Mouse (Mus musculus): Measurements from ENCODE around the gene Sptlc3. TPM values are rescaled to one million over a fixed set of nuclear protein-coding genes. Genes with fewer than 3 reads are reported as not detected.

Gene Sptlc3
- not detected for total RNA-seq (2021)
- polyA plus RNA-seq (2012; rRNA removed) = 0.06 TPM in 1 of 2 replicates, not detected in the other
- long read RNA-seq = 0 reads

GRCm38 (mm10) chr2:139493836-139494235 lies at the start of gene Sptlc3:
TSS of gene Sptlc3 (plus strand) at chr2:139493913.
- no peak for DNase-seq
- intact Hi-C loops (cut with DNase I) = no loop called here
- H3K79me2 ChIP-seq (replicated peaks; ENCODE audit: control insufficient read depth, insufficient read depth, low read length) = no peaks in the 10 kb centered on the region
- no peaks in the 10 kb centered on the region for H3K4me1 ChIP-seq (ENCODE audit: control insufficient read depth, insufficient read depth, low read length)
- H3K9ac ChIP-seq (ENCODE audit: low read depth, low read length) = no peak within 1 kb of the TSS
- no peaks in the 10 kb centered on the region for H3K36me3 ChIP-seq (ENCODE audit: control insufficient read depth, insufficient read depth, low read length)
- TF ChIP-seq CTCF (IDR thresholded peaks at IDR 0.05) (no peak), POLR2A (IDR thresholded peaks at IDR 0.05; ENCODE audit: insufficient read depth, low read depth, low read length) (no peak), EP300 (IDR thresholded peaks at IDR 0.05; ENCODE audit: insufficient read depth, low read depth, low read length) (no peak)
- WGBS = 55% methylated on average over 5 of the region's 5 CpGs
- no peaks in the 10 kb centered on the region for H3K27me3 ChIP-seq (ENCODE audit: control insufficient read depth, insufficient read depth, low read length)
- no peak within 1 kb of the TSS for H3K27ac ChIP-seq
- H3K4me3 ChIP-seq = no peak within 1 kb of the TSS

DNA sequence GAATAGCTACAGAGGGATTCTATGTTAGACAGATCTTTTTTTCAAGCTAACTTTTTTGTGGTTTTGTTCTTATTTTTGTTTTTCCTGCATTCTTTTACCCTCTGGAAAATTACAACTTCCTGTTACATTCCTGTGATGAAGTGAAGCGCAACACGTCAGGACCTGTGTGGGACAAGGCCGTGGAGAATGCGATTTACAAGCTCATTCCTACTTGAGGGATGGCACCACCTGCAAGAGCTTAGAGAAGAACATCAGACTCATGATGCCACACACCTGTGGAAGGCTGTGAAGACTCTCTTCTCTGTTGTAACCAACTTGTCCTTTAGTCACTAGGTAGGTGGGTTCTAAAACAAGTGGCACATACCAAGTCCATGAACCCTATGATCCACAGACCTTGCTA lies 26.0 kb upstream of the Sptlc3 start:
- DNase-seq = no peak
- WGBS = 69% methylated on average over 4 of the region's 4 CpGs
- no peaks in the 10 kb centered on the region for H3K36me3 ChIP-seq (ENCODE audit: control insufficient read depth, insufficient read depth, low read length)
- H3K9ac ChIP-seq (ENCODE audit: low read depth, low read length) = no peak overlapping the region
- intact Hi-C loops (cut with DNase I) = no loop called here
- TF ChIP-seq POLR2A (IDR thresholded peaks at IDR 0.05; ENCODE audit: insufficient read depth, low read depth, low read length) = no peak
- TF ChIP-seq EP300 (IDR thresholded peaks at IDR 0.05; ENCODE audit: insufficient read depth, low read depth, low read length) = no peak
- no peak for TF ChIP-seq CTCF (IDR thresholded peaks at IDR 0.05)
- no peak overlapping the region for H3K27ac ChIP-seq
- H3K4me3 ChIP-seq = no peak overlapping the region
- H3K79me2 ChIP-seq (replicated peaks; ENCODE audit: control insufficient read depth, insufficient read depth, low read length) = no peaks in the 10 kb centered on the region
- no peaks in the 10 kb centered on the region for H3K27me3 ChIP-seq (ENCODE audit: control insufficient read depth, insufficient read depth, low read length)
- H3K4me1 ChIP-seq (ENCODE audit: control insufficient read depth, insufficient read depth, low read length) = no peaks in the 10 kb centered on the region

- no peak overlapping the region for H3K4me3 ChIP-seq
- no peaks in the 10 kb centered on the region for H3K36me3 ChIP-seq (ENCODE audit: control insufficient read depth, insufficient read depth, low read length)
- TF ChIP-seq POLR2A (IDR thresholded peaks at IDR 0.05; ENCODE audit: insufficient read depth, low read depth, low read length) = no peak
- TF ChIP-seq CTCF (IDR thresholded peaks at IDR 0.05) = no peak
- TF ChIP-seq EP300 (IDR thresholded peaks at IDR 0.05; ENCODE audit: insufficient read depth, low read depth, low read length) = no peak
- H3K79me2 ChIP-seq (replicated peaks; ENCODE audit: control insufficient read depth, insufficient read depth, low read length) = no peaks in the 10 kb centered on the region
- no peaks in the 10 kb centered on the region for H3K4me1 ChIP-seq (ENCODE audit: control insufficient read depth, insufficient read depth, low read length)
- no peaks in the 10 kb centered on the region for H3K27me3 ChIP-seq (ENCODE audit: control insufficient read depth, insufficient read depth, low read length)
- WGBS = 37% methylated on average over 5 of the region's 5 CpGs
- no peak for DNase-seq
- intact Hi-C loops (cut with DNase I) = no loop called here
- H3K9ac ChIP-seq (ENCODE audit: low read depth, low read length) = no peak overlapping the region
- H3K27ac ChIP-seq = no peak overlapping the region
Measured at GRCm38 (mm10) chr2:139488708-139489107, 5.0 kb upstream of the Sptlc3 start.

- no peak overlapping the region for H3K27ac ChIP-seq
- TF ChIP-seq POLR2A (IDR thresholded peaks at IDR 0.05; ENCODE audit: insufficient read depth, low read depth, low read length) = no peak
- TF ChIP-seq CTCF (IDR thresholded peaks at IDR 0.05) = no peak
- TF ChIP-seq EP300 (IDR thresholded peaks at IDR 0.05; ENCODE audit: insufficient read depth, low read depth, low read length) = no peak
- intact Hi-C loops (cut with DNase I) = no loop called here
- H3K36me3 ChIP-seq (ENCODE audit: control insufficient read depth, insufficient read depth, low read length) = no peaks in the 10 kb centered on the region
- H3K4me1 ChIP-seq (ENCODE audit: control insufficient read depth, insufficient read depth, low read length) = no peaks in the 10 kb centered on the region
- H3K79me2 ChIP-seq (replicated peaks; ENCODE audit: control insufficient read depth, insufficient read depth, low read length) = no peaks in the 10 kb centered on the region
- no peak overlapping the region for H3K4me3 ChIP-seq
- no peak overlapping the region for H3K9ac ChIP-seq (ENCODE audit: low read depth, low read length)
- no peak for DNase-seq
- WGBS = 23% methylated on average over 5 of the region's 5 CpGs
- no peaks in the 10 kb centered on the region for H3K27me3 ChIP-seq (ENCODE audit: control insufficient read depth, insufficient read depth, low read length)
Measured at GRCm38 (mm10) chr2:139494629-139495028, 916 bp downstream of the Sptlc3 start.

DNA sequence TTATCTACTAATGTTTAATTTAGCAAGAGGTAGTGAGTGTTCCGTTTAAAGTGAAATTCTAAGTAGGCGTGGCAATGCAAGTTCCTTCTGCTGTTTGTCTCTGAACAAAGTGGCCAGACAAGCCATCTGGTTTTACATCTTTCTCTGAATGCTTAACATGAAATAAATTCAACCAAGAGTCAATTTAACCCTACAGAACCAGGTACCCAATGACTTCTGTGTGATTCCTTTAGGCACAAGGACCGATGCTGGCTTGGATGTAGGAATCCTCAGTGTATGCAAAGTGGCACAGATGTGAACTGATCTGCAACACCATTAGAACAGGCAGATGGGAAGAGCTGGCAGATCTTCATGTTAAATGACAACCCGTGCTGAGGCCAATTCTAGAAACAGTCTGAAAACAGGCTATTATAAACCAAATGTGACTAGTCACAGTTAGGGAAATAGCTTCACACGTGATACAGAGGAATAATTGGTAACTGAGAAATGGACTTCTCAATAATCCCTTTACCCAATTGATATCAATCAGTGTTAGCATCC lies 68.3 kb downstream of the Sptlc3 start:
- H3K4me3 ChIP-seq = no peak overlapping the region
- H3K9ac ChIP-seq (ENCODE audit: low read depth, low read length) = no peak overlapping the region
- no peaks in the 10 kb centered on the region for H3K4me1 ChIP-seq (ENCODE audit: control insufficient read depth, insufficient read depth, low read length)
- TF ChIP-seq CTCF (IDR thresholded peaks at IDR 0.05) (no peak), POLR2A (IDR thresholded peaks at IDR 0.05; ENCODE audit: insufficient read depth, low read depth, low read length) (no peak), EP300 (IDR thresholded peaks at IDR 0.05; ENCODE audit: insufficient read depth, low read depth, low read length) (no peak)
- WGBS = 75% methylated on average over 5 of the region's 5 CpGs
- no peaks in the 10 kb centered on the region for H3K27me3 ChIP-seq (ENCODE audit: control insufficient read depth, insufficient read depth, low read length)
- no peaks in the 10 kb centered on the region for H3K79me2 ChIP-seq (replicated peaks; ENCODE audit: control insufficient read depth, insufficient read depth, low read length)
- H3K36me3 ChIP-seq (ENCODE audit: control insufficient read depth, insufficient read depth, low read length) = no peaks in the 10 kb centered on the region
- intact Hi-C loops (cut with DNase I) = no loop called here
- no peak overlapping the region for H3K27ac ChIP-seq
- DNase-seq = no peak

DNA sequence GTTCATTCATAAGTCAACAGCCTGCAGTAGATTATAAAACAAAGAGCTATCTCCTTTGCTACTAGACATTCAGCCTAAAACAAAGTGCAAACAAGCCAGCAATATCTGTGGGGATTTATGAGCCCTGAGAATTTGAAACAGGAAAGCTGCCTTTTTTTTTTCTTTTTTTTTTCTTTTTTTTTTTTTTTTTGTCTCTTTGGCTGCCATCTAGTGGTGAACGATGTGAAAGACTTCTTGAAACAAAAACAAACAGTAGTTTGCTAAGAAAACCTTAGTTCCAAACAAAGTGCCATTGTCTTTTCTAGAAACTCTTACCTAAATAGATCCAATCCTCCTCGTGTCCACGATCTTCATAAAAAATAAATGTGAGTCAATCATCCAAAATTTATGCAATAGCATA lies 85.6 kb downstream of the Sptlc3 start:
- Histone ChIP-seq H3K4me3 (no peak overlapping the region), H3K79me2 (replicated peaks; ENCODE audit: control insufficient read depth, insufficient read depth, low read length) (no peaks in the 10 kb centered on the region), H3K27ac (no peak overlapping the region), H3K4me1 (ENCODE audit: control insufficient read depth, insufficient read depth, low read length) (no peaks in the 10 kb centered on the region), H3K27me3 (ENCODE audit: control insufficient read depth, insufficient read depth, low read length) (no peaks in the 10 kb centered on the region), H3K9ac (ENCODE audit: low read depth, low read length) (no peak overlapping the region), H3K36me3 (ENCODE audit: control insufficient read depth, insufficient read depth, low read length) (no peaks in the 10 kb centered on the region)
- TF ChIP-seq CTCF (IDR thresholded peaks at IDR 0.05) = peak; percentile 60
- TF ChIP-seq EP300 (IDR thresholded peaks at IDR 0.05; ENCODE audit: insufficient read depth, low read depth, low read length) = no peak
- DNase-seq = no peak
- intact Hi-C loops (cut with DNase I) = no loop called here
- WGBS = 3% methylated on average over 3 of the region's 3 CpGs

Data from heart, adult 2 months (tissue).